Mouse (Mus musculus) intestine, postnatal 0 days (tissue): ENCODE measurements around the gene Ccdc103. TPM values are rescaled to one million over a fixed set of nuclear protein-coding genes. Genes with fewer than 3 reads are reported as not detected.

Experiments
- ATAC-seq: fragments of 200-750 bp; cut with Nextera tagmentation; 2 replicates; pipeline ENCODE4 v1.8.0; 2017; ENCODE audit warnings: mild to moderate bottlenecking, moderate TSS enrichment, moderate library complexity
- H3K27ac ChIP-seq: fragments of 300-500 bp; sonication (generic); 2 replicates; pipeline ENCODE4 v1.5.1; 2014; ENCODE audit warnings: mild to moderate bottlenecking, low read depth, low read length, moderate library complexity
- H3K27me3 ChIP-seq: fragments of 300-500 bp; sonication (generic); replicated peaks from 2 replicates; pipeline ENCODE4 v1.6.1; 2014; ENCODE audit warnings: low read length, mixed read lengths; ENCODE audit not compliant: control insufficient read depth, insufficient read depth
- H3K36me3 ChIP-seq: fragments of 300-500 bp; sonication (generic); 2 replicates; pipeline ENCODE4 v1.6.1; 2014; ENCODE audit warnings: mild to moderate bottlenecking, moderate library complexity; ENCODE audit not compliant: control insufficient read depth, insufficient read depth
- H3K4me1 ChIP-seq: fragments of 300-500 bp; sonication (generic); replicated peaks from 2 replicates; pipeline ENCODE4 v1.6.1; 2014; ENCODE audit warnings: antibody characterized with exemption, low read length, mixed read lengths; ENCODE audit not compliant: control insufficient read depth, insufficient read depth
- H3K4me2 ChIP-seq: fragments of 300-500 bp; sonication (generic); replicated peaks from 2 replicates; pipeline ENCODE4 v1.6.1; 2014; ENCODE audit warnings: low read depth, mild to moderate bottlenecking, moderate library complexity
- H3K4me3 ChIP-seq: fragments of 300-500 bp; sonication (generic); 2 replicates; pipeline ENCODE4 v1.5.1; 2014; ENCODE audit warnings: low read depth, low read length
- H3K9ac ChIP-seq: fragments of 300-500 bp; sonication (generic); 2 replicates; pipeline ENCODE4 v1.6.1; 2014; ENCODE audit warnings: mild to moderate bottlenecking, low read depth, low read length
- H3K9me3 ChIP-seq: fragments of 300-500 bp; sonication (generic); 2 replicates; pipeline ENCODE4 v1.6.1; 2016; ENCODE audit warnings: mixed run types; ENCODE audit not compliant: control insufficient read depth
- CTCF ChIP-seq: sonication (generic); IDR thresholded peaks from 2 replicates; pipeline ENCODE4 v1.5.1; 2016; ENCODE audit warnings: low read depth, mild to moderate bottlenecking, control low read depth, antibody characterized with exemption, moderate library complexity
- WGBS: fragments of 180-500 bp; shearing (Covaris S2); extraction: QIAGEN DNeasy Blood & Tissue Kit; methylation state at CpG from one replicate; pipeline ENCODE4 v1.1.7; 2014; 5-methylcytosine and 5-hydroxymethylcytosine counted together
- polyA plus RNA-seq: library from polyadenylated mRNA; unstranded; fragments of >200 nt; fragmentation: Nextera tagmentation; extraction: Ambion mirVana; gene quantifications from 2 replicates; pipeline ENCODE4 v1.2.1, GENCODE M21; 2015

Gene Ccdc103
- polyA plus RNA-seq, 1 experiment from 2014 or later: 0.20 TPM

DNA sequence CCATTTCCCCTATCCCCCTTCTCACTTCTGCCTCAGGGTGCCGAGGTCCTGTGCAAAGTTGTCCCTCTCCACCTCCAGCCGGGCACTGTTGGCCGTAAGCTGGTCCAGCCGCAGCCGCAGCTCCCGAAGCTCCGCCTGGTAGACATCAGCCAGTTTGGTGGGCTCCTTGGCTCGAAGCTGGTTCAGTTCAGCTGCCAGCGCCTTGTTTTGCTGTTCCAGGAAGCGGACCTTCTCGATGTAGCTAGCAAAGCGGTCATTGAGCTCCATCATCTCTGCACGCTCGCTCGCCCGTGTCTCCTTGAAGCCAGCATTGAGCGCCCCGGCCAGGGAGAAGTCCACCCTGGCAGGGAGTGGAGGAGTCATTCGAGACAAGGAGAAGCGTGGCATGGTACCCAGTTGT, 15.6 kb downstream of the Ccdc103 start:
- WGBS: 75% methylated on average over 20 of the region's 20 CpGs
- H3K4me3 ChIP-seq: no peak overlapping the region
- ATAC-seq: no peak
- H3K9me3 ChIP-seq: no peaks in the 10 kb centered on the region
- no peaks in the 10 kb centered on the region for H3K36me3 ChIP-seq
- H3K4me2 ChIP-seq: no peak overlapping the region
- no peak overlapping the region for H3K27ac ChIP-seq
- H3K9ac ChIP-seq: no peak overlapping the region
- H3K27me3 ChIP-seq: peaks cover 12% of the 10 kb centered on the region
- no peak for TF ChIP-seq CTCF
- peaks cover 7% of the 10 kb centered on the region; the same call in 1 of the 2 replicates for H3K4me1 ChIP-seq

DNA sequence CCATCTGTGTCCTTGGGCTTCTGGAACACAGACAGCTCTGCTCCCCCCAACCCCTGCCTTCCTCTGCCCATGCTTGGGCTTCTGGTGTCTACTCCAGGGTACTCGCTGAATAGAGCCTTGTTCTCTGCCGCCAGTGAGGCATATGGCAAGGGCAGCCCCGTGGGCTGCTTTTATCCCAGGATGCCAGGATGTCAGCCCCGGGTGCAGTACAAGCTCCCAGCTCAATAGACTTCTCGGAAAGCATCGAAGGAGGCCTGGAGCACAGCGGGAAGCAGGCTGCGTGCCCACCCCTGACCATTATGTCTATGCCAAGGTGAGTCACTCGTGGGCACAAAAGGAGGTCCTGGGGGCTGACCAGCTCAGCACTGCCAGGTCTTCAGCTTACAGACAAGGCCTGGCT, 17.4 kb downstream of the Ccdc103 start:
- no peak for TF ChIP-seq CTCF
- Histone ChIP-seq H3K9ac (no peak overlapping the region), H3K4me3 (no peak overlapping the region), H3K27ac (no peak overlapping the region), H3K27me3 (peaks cover 9% of the 10 kb centered on the region), H3K4me2 (no peak overlapping the region), H3K4me1 (peaks cover 2% of the 10 kb centered on the region; the same call in 1 of the 2 replicates), H3K36me3 (no peaks in the 10 kb centered on the region), H3K9me3 (no peaks in the 10 kb centered on the region)
- 74% methylated on average over 9 of the region's 9 CpGs for WGBS
- no peak for ATAC-seq

DNA sequence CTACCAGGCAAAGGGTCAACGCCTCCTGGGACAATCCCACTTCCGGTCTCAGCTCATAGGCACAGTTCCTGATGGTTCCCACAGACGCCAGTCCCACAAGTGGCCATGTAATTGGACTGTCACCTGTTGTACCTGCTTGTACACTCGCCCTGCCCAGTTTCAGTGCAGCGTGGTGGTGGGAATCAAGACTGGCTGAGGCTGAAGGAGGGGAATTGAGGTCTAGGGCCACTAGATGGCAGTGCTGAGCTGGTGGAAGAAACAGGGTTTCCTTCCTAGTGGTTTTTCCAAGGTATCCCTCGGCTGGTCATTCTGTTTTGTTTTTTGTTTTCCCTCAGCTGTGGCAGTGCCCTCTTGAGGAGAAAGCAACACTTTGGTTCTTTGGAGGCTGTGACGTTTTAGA, 19.8 kb downstream of the Ccdc103 start, which contains the start of gene Gfap:
Gene Gfap (minus strand): TSS at position 150 of the 400 bp plus-strand sequence.
- peaks cover 5% of the 10 kb centered on the region; the same call in 1 of the 2 replicates for H3K36me3 ChIP-seq
- ATAC-seq: peak; percentile 65
- no peak within 1 kb of the TSS for H3K4me3 ChIP-seq
- H3K27me3 ChIP-seq: no peaks in the 10 kb centered on the region
- 0 out of 2 replicates have a peak, but pooled peaks cover 2% of the 10 kb centered on the region for H3K4me1 ChIP-seq
- no peak within 1 kb of the TSS for H3K27ac ChIP-seq
- TF ChIP-seq CTCF: peak; percentile 99
- H3K4me2 ChIP-seq: peak within 1 kb of the TSS; percentile 35
- H3K9ac ChIP-seq: no peak within 1 kb of the TSS
- WGBS: 11% methylated on average over 7 of the region's 7 CpGs
- H3K9me3 ChIP-seq: no peaks in the 10 kb centered on the region

- no peak for ATAC-seq
- no peaks in the 10 kb centered on the region for H3K9me3 ChIP-seq
- WGBS: 59% methylated on average over 4 of the region's 4 CpGs
- H3K4me3 ChIP-seq: no peak overlapping the region
- no peak overlapping the region for H3K27ac ChIP-seq
- TF ChIP-seq CTCF: no peak
- no peak overlapping the region for H3K9ac ChIP-seq
- H3K27me3 ChIP-seq: no peaks in the 10 kb centered on the region
- peaks cover 10% of the 10 kb centered on the region; the same call in 1 of the 2 replicates for H3K36me3 ChIP-seq
- 0 out of 2 replicates have a peak, but pooled peaks cover 2% of the 10 kb centered on the region for H3K4me1 ChIP-seq
- H3K4me2 ChIP-seq: peak overlapping the region; percentile 35
Measured at GRCm38 (mm10) chr11:102901199-102901598, 20.2 kb downstream of the Ccdc103 start.

DNA sequence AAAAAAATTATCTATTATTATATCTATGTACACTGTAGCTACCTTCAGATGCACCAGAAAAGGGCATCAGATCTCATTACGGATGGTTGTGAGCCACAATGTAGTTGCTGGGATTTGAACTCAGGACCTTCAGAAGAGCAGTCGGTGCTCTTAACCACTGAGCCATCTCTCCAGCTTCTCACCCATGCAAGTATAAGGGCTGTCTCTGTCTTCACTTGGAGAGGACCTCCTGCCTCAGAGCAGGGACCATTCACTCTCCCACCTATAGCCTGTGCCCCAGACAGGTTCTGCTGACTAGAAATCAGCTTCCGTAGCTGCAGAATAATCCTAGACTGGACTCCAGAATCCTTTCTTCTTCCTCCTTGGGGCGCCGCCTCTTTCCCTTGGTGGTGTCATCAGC, 21.1 kb downstream of the Ccdc103 start:
- Histone ChIP-seq H3K4me2 (no peak overlapping the region), H3K4me3 (no peak overlapping the region), H3K9ac (no peak overlapping the region), H3K27me3 (no peaks in the 10 kb centered on the region), H3K4me1 (0 out of 2 replicates have a peak, but pooled peaks cover 2% of the 10 kb centered on the region), H3K36me3 (peaks cover 19% of the 10 kb centered on the region; the same call in 1 of the 2 replicates), H3K9me3 (no peaks in the 10 kb centered on the region), H3K27ac (no peak overlapping the region)
- ATAC-seq: no peak
- WGBS: 81% methylated on average over 5 of the region's 5 CpGs
- no peak for TF ChIP-seq CTCF

- no peak overlapping the region for H3K27ac ChIP-seq
- 69% methylated on average over 7 of the region's 7 CpGs for WGBS
- H3K36me3 ChIP-seq: peaks cover 34% of the 10 kb centered on the region
- H3K9ac ChIP-seq: no peak overlapping the region
- H3K9me3 ChIP-seq: no peaks in the 10 kb centered on the region
- no peaks in the 10 kb centered on the region for H3K27me3 ChIP-seq
- ATAC-seq: no peak
- H3K4me3 ChIP-seq: no peak overlapping the region
- H3K4me2 ChIP-seq: no peak overlapping the region
- 0 out of 2 replicates have a peak, but pooled peaks cover 2% of the 10 kb centered on the region for H3K4me1 ChIP-seq
- no peak for TF ChIP-seq CTCF
Measured at GRCm38 (mm10) chr11:102903654-102904053, 22.6 kb downstream of the Ccdc103 start.
